Mouse (Mus musculus) olfactory bulb, adult 2 months (tissue): Measurements from ENCODE around the gene Ralgps2.

Experiments used
- CTCF ChIP-seq: fragments of 200-500 bp; IDR thresholded peaks from 2 replicates; pipeline ENCODE4 v1.5.1; 2012; ENCODE audit warnings: low read depth, mild to moderate bottlenecking, low read length, moderate library complexity; ENCODE audit not compliant: insufficient read depth
- POLR2A ChIP-seq: fragments of 200-500 bp; IDR thresholded peaks from 2 replicates; pipeline ENCODE4 v1.6.1; 2012; ENCODE audit warnings: mild to moderate bottlenecking, low read depth, low read length, moderate library complexity; ENCODE audit not compliant: insufficient read depth

DNA sequence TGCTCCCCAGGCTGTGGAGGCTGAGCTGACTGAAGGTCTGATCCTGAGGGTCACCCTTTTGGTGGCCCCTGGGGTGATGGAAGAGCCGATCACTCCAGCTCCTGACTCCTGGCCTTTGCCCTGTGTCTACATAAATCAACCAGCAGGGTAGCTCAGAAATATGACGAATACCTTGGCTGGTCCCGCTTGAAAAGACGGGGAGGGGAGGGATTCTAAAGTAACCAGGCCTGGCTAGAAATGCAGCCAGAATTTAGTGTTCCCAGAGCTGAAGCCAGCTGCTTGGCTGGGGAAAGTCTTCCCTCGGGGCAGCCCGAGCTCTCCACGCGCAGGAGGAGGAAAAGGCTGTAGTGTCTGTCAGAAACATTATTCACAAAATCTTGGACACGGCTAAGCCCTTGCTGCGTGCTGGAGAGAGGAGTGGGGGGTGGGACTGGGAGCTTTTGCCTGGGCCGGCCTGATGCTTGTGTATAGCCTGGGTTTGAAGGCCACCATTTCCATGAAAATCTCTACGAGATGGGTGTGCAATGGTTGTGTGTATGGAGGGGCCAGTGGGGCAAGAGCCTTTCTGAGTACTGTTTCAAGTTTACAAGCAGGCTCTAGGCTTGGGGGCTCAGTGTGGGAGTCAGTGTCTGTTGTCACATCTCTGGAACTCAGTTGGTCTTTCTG is 158.2 kb downstream of the Ralgps2 start:
- no peak for TF ChIP-seq CTCF
- TF ChIP-seq POLR2A: no peak
